7 mouse cellular contexts compared by ENCODE assay signal in genomic region chr11:20561323-20562002, GRCm38 (mm10). TPM values are rescaled to one million over a fixed set of nuclear protein-coding genes. Genes with fewer than 3 reads are reported as not detected.
DNase-seq lines count a peak whose midpoint lies in the region; ATAC-seq and TF ChIP-seq lines count a peak whose summit lies in the region.

No protein-coding gene starts in this region.

- 13% methylated on average over 13 of the region's 13 CpGs for WGBS in embryonic facial prominence, embryonic 10.5 days
- 7% methylated on average over 13 of the region's 13 CpGs for WGBS in heart, embryonic 14.5 days

- H3K4me3 ChIP-seq in ES-E14 (ENCODE audit: insufficient read depth in 1 of 2, low read depth in 1 of 2, low read length in 2 of 2, poor library complexity in 1 of 2, severe bottlenecking in 1 of 2), result no peak overlapping the region
- peak overlapping the region; percentile 41 for H3K4me3 ChIP-seq in embryonic facial prominence, embryonic 10.5 days
- H3K4me3 ChIP-seq in heart, embryonic 14.5 days (ENCODE audit: control insufficient read depth in 1 of 2, insufficient read depth in 1 of 2, low read depth in 1 of 2, low read length in 2 of 2), result peak overlapping the region; percentile 25
- peak overlapping the region; percentile 72 for H3K4me3 ChIP-seq in megakaryocyte, embryonic 14.5 days (replicated peaks)

- in situ Hi-C loops in ES-E14 (cut with MboI; ENCODE audit: low sequenced_read_pairs in 2 of 2, unreplicated experiment in 2 of 2), result no loop called here

- peak overlapping the region; percentile 60 for H3K4me2 ChIP-seq in heart, embryonic 14.5 days (ENCODE audit: low read length)

- no peaks in the 10 kb centered on the region for H3K27me3 ChIP-seq in embryonic facial prominence, embryonic 10.5 days (replicated peaks; ENCODE audit: low read depth, poor library complexity, severe bottlenecking)
- H3K27me3 ChIP-seq in heart, embryonic 14.5 days (ENCODE audit: control insufficient read depth, insufficient read depth, low read length), result no peaks in the 10 kb centered on the region
- H3K27me3 ChIP-seq in megakaryocyte, embryonic 14.5 days (replicated peaks), result no peaks in the 10 kb centered on the region
- H3K27me3 ChIP-seq in splenic B cell, adult 2 months (ENCODE audit: control insufficient read depth, insufficient read depth, low read length, poor library complexity, severe bottlenecking), result no peaks in the 10 kb centered on the region

- no peak overlapping the region for H3K27ac ChIP-seq in ES-E14 (ENCODE audit: insufficient read depth, low read depth, low read length, poor library complexity, severe bottlenecking)
- peak overlapping the region; percentile 27 for H3K27ac ChIP-seq in embryonic facial prominence, embryonic 10.5 days (replicated peaks)
- H3K27ac ChIP-seq in heart, embryonic 14.5 days (replicated peaks in 1 of 2; ENCODE audit: control insufficient read depth in 1 of 2, insufficient read depth in 1 of 2, low read depth in 2 of 2, low read length in 2 of 2), result peak overlapping the region; percentile 4 to 54; a peak in 1 of 4 replicates

- peaks cover 0 to 3% of the 10 kb centered on the region in 2 experiments; a peak in 1 of 4 replicates for H3K4me1 ChIP-seq in ES-E14 (ENCODE audit: control insufficient read depth in 2 of 2, insufficient read depth in 2 of 2, low read length in 2 of 2, poor library complexity in 1 of 2)
- H3K4me1 ChIP-seq in embryonic facial prominence, embryonic 10.5 days, result peaks cover 13% of the 10 kb centered on the region
- peaks cover 7 to 23% of the 10 kb centered on the region in 2 experiments for H3K4me1 ChIP-seq in heart, embryonic 14.5 days (ENCODE audit: control insufficient read depth in 2 of 2, insufficient read depth in 2 of 2, low read length in 2 of 2)
- H3K4me1 ChIP-seq in megakaryocyte, embryonic 14.5 days, result peaks cover 45% of the 10 kb centered on the region

- no peak overlapping the region for H3K9ac ChIP-seq in ES-E14 (ENCODE audit: insufficient read depth, low read depth, low read length, poor library complexity, severe bottlenecking)
- H3K9ac ChIP-seq in heart, embryonic 14.5 days (ENCODE audit: low read length), result peak overlapping the region; percentile 54

- H3K9me3 ChIP-seq in ES-E14 (ENCODE audit: control insufficient read depth, insufficient read depth, low read depth, low read length), result no peaks in the 10 kb centered on the region
- H3K9me3 ChIP-seq in embryonic facial prominence, embryonic 10.5 days, result peaks cover 4% of the 10 kb centered on the region; the same call in 1 of the 2 replicates
- H3K9me3 ChIP-seq in heart, embryonic 14.5 days (ENCODE audit: control insufficient read depth, low read length), result peaks cover 3% of the 10 kb centered on the region; the same call in 1 of the 2 replicates
- peaks cover 14% of the 10 kb centered on the region for H3K9me3 ChIP-seq in megakaryocyte, embryonic 14.5 days

- peak; percentile 89 for ATAC-seq in heart, embryonic 14.5 days (ENCODE audit: insufficient number of reproducible peaks, insufficient read depth, low FRiP score, low read depth)

- no peaks in the 10 kb centered on the region for H3K36me3 ChIP-seq in ES-E14 (ENCODE audit: control insufficient read depth, insufficient read depth, low read length, poor library complexity, severe bottlenecking)
- no peaks in the 10 kb centered on the region; the same call in 1 of the 2 replicates for H3K36me3 ChIP-seq in embryonic facial prominence, embryonic 10.5 days (replicated peaks)
- H3K36me3 ChIP-seq in heart, embryonic 14.5 days (ENCODE audit: control insufficient read depth, insufficient read depth, low read length), result no peaks in the 10 kb centered on the region
- peaks cover 21% of the 10 kb centered on the region for H3K36me3 ChIP-seq in megakaryocyte, embryonic 14.5 days (replicated peaks; ENCODE audit: low read length)
- H3K36me3 ChIP-seq in splenic B cell, adult 2 months (ENCODE audit: control insufficient read depth, insufficient read depth, low read length, poor library complexity, severe bottlenecking), result no peaks in the 10 kb centered on the region

- DNase-seq in ES-E14 (ENCODE audit: low read depth, low spot score), result peak; percentile 56
- peak; percentile 57 for DNase-seq in adrenal gland, adult 2 months
- DNase-seq in embryonic facial prominence, embryonic 10.5 days (ENCODE audit: low spot score), result peak; percentile 86
- peak; percentile 58 to 68 for DNase-seq in kidney, postnatal 25 days
- peak; percentile 40 for DNase-seq in splenic B cell, adult 2 months (ENCODE audit: low read depth, low spot score)

TF ChIP-seq in ES-E14, 5 proteins besides CTCF, POLR2A, EP300 and RAD21:
- no peak for TF ChIP-seq CHD2 (IDR thresholded peaks at IDR 0.05; ENCODE audit: low read depth, low read length)
- no peak for TF ChIP-seq HCFC1 (IDR thresholded peaks at IDR 0.05; ENCODE audit: borderline replicate concordance, insufficient read depth, low read length)
- TF ChIP-seq ZNF384 (IDR thresholded peaks at IDR 0.05; ENCODE audit: low read depth, low read length), result no peak
- TF ChIP-seq ZC3H11A (IDR thresholded peaks at IDR 0.05; ENCODE audit: borderline replicate concordance, low read depth, low read length), result no peak
- no peak for TF ChIP-seq MAFK (IDR thresholded peaks at IDR 0.05; ENCODE audit: insufficient read depth, low read depth, low read length)

RNA-seq across cellular contexts. Expression of gene Sertad2, which starts 18.4 kb away (rescaled TPM):
- total RNA-seq in ES-E14 (2012; rRNA removed), result 13.9 and 16.0 TPM in 2 replicates
- 10 to 100 TPM; 12.3 to 17.6 TPM for total RNA-seq in adrenal gland, adult 2 months (2021)
- polyA plus RNA-seq in adrenal gland, adult 2 months (2012; rRNA removed), result 20.4 and 26.1 TPM in 2 replicates
- 29.6 and 33.2 TPM in 2 replicates for polyA plus RNA-seq in embryonic facial prominence, embryonic 10.5 days (2016; fragmentation: Nextera tagmentation; extraction: Ambion mirVana)
- polyA plus RNA-seq in heart, embryonic 14.5 days (2014; fragmentation: Nextera tagmentation; extraction: Ambion mirVana), result 33.5 and 36.9 TPM in 2 replicates
- 11.5 and 20.5 TPM in 2 replicates for polyA plus RNA-seq in megakaryocyte, embryonic 14.5 days (2012; ENCODE audit: insufficient read depth, low replicate concordance)

Comparison
In these comparisons a context has a peak if more than half of its experiments do, and no peak if none do; other contexts are left out.
1. H3K4me3 ChIP-seq: peak in embryonic facial prominence, embryonic 10.5 days (single experiment), heart, embryonic 14.5 days (2 of 2) and megakaryocyte, embryonic 14.5 days (single experiment); none in ES-E14 (0 of 2).
2. Peak in every context shown above with its lines, with median percentiles within 50 percentile points of each other: DNase-seq.